Mouse (Mus musculus): ENCODE measurements at regions not wholly inside any gene's neighbourhood (a gene's known extent, or its start where the extent isn't known, plus 50 kb on each side); places are given as distances from the start of the nearest gene placed in this dataset.
A peak's percentile ranks its signal among the peaks of the same experiment; 100 is the strongest.
"Not testable (repeated sequence)": the region's sequence is repeated elsewhere in the genome, so short reads cannot be mapped to it uniquely, and the experiment has no call there.

GRCm38 (mm10) chr1:12577027-12577703 lies 1163.3 kb downstream of the A830018L16Rik start:
- peak; percentile 78 for ATAC-seq
- peaks cover 9% of the 10 kb centered on the region for H3K4me1 ChIP-seq (ENCODE audit: control insufficient read depth, insufficient read depth, low read length)
- H3K36me3 ChIP-seq (ENCODE audit: control insufficient read depth, insufficient read depth, low read length) = no peaks in the 10 kb centered on the region
- 0 out of 2 replicates have a peak overlapping the region, but pooled peaks have one; percentile 31 for H3K9ac ChIP-seq (ENCODE audit: low read depth, low read length)
- H3K27ac ChIP-seq (ENCODE audit: low read length) = peak overlapping the region; percentile 9; the same call in 1 of the 2 replicates
- no peak overlapping the region; the same call in 1 of the 2 replicates for H3K4me3 ChIP-seq (ENCODE audit: low read depth, low read length)
- H3K4me2 ChIP-seq (ENCODE audit: low read length) = peak overlapping the region; percentile 39
- H3K27me3 ChIP-seq (ENCODE audit: control insufficient read depth, insufficient read depth, low read depth, low read length) = no peaks in the 10 kb centered on the region
- no peaks in the 10 kb centered on the region for H3K9me3 ChIP-seq (replicated peaks; ENCODE audit: control insufficient read depth, low read length, poor library complexity, severe bottlenecking)
- 4% methylated on average over 12 of the region's 13 CpGs for WGBS

- Histone ChIP-seq H3K4me1 (ENCODE audit: control insufficient read depth, insufficient read depth, low read length) (peaks cover 9% of the 10 kb centered on the region), H3K9ac (ENCODE audit: low read depth, low read length) (no peak overlapping the region; the same call in 1 of the 2 replicates), H3K9me3 (replicated peaks; ENCODE audit: control insufficient read depth, low read length, poor library complexity, severe bottlenecking) (no peaks in the 10 kb centered on the region), H3K4me3 (ENCODE audit: low read depth, low read length) (no peak overlapping the region), H3K27ac (ENCODE audit: low read length) (no peak overlapping the region), H3K27me3 (ENCODE audit: control insufficient read depth, insufficient read depth, low read depth, low read length) (no peaks in the 10 kb centered on the region), H3K4me2 (ENCODE audit: low read length) (no peak overlapping the region), H3K36me3 (ENCODE audit: control insufficient read depth, insufficient read depth, low read length) (no peaks in the 10 kb centered on the region)
- peak; percentile 43; the same call in 1 of the 2 replicates for ATAC-seq
- 43% methylated on average over 1 of the region's 1 CpGs for WGBS
Observed at GRCm38 (mm10) chr1:12577978-12578377, 1164.1 kb downstream of the A830018L16Rik start.

GRCm38 (mm10) chr1:12583012-12583411 lies 1169.1 kb downstream of the A830018L16Rik start:
- no peaks in the 10 kb centered on the region for H3K9me3 ChIP-seq (replicated peaks; ENCODE audit: control insufficient read depth, low read length, poor library complexity, severe bottlenecking)
- no peak overlapping the region for H3K9ac ChIP-seq (ENCODE audit: low read depth, low read length)
- WGBS = 50% methylated on average over 3 of the region's 3 CpGs
- H3K36me3 ChIP-seq (ENCODE audit: control insufficient read depth, insufficient read depth, low read length) = no peaks in the 10 kb centered on the region
- ATAC-seq = no peak
- H3K27me3 ChIP-seq (ENCODE audit: control insufficient read depth, insufficient read depth, low read depth, low read length) = no peaks in the 10 kb centered on the region
- no peak overlapping the region for H3K4me3 ChIP-seq (ENCODE audit: low read depth, low read length)
- H3K4me1 ChIP-seq (ENCODE audit: control insufficient read depth, insufficient read depth, low read length) = no peaks in the 10 kb centered on the region; the same call in 1 of the 2 replicates
- H3K27ac ChIP-seq (ENCODE audit: low read length) = no peak overlapping the region
- H3K4me2 ChIP-seq (ENCODE audit: low read length) = no peak overlapping the region

- not testable (repeated sequence) for H3K9me3 ChIP-seq (replicated peaks; ENCODE audit: control insufficient read depth, low read length, poor library complexity, severe bottlenecking); H3K4me3 ChIP-seq (ENCODE audit: low read depth, low read length); H3K9ac ChIP-seq (ENCODE audit: low read depth, low read length); H3K27me3 ChIP-seq (ENCODE audit: control insufficient read depth, insufficient read depth, low read depth, low read length); ATAC-seq; H3K36me3 ChIP-seq (ENCODE audit: control insufficient read depth, insufficient read depth, low read length); H3K27ac ChIP-seq (ENCODE audit: low read length); H3K4me2 ChIP-seq (ENCODE audit: low read length); H3K4me1 ChIP-seq (ENCODE audit: control insufficient read depth, insufficient read depth, low read length)
- 96% methylated on average over 6 of the region's 6 CpGs for WGBS
Observed at GRCm38 (mm10) chr1:12586981-12587380, 1173.1 kb downstream of the A830018L16Rik start.

- Histone ChIP-seq H3K27ac (ENCODE audit: low read length) (no peak overlapping the region), H3K9ac (ENCODE audit: low read depth, low read length) (no peak overlapping the region), H3K27me3 (ENCODE audit: control insufficient read depth, insufficient read depth, low read depth, low read length) (no peaks in the 10 kb centered on the region), H3K36me3 (ENCODE audit: control insufficient read depth, insufficient read depth, low read length) (no peaks in the 10 kb centered on the region), H3K4me2 (ENCODE audit: low read length) (no peak overlapping the region), H3K4me3 (ENCODE audit: low read depth, low read length) (no peak overlapping the region), H3K9me3 (replicated peaks; ENCODE audit: control insufficient read depth, low read length, poor library complexity, severe bottlenecking) (no peaks in the 10 kb centered on the region), H3K4me1 (ENCODE audit: control insufficient read depth, insufficient read depth, low read length) (no peaks in the 10 kb centered on the region)
- WGBS = 91% methylated on average over 4 of the region's 4 CpGs
- no peak for ATAC-seq
Observed at GRCm38 (mm10) chr1:12612102-12612501, 1198.2 kb downstream of the A830018L16Rik start.

- no peak for ATAC-seq
- Histone ChIP-seq H3K4me3 (ENCODE audit: low read depth, low read length) (no peak overlapping the region), H3K4me2 (ENCODE audit: low read length) (no peak overlapping the region), H3K36me3 (ENCODE audit: control insufficient read depth, insufficient read depth, low read length) (no peaks in the 10 kb centered on the region), H3K27me3 (ENCODE audit: control insufficient read depth, insufficient read depth, low read depth, low read length) (no peaks in the 10 kb centered on the region), H3K4me1 (ENCODE audit: control insufficient read depth, insufficient read depth, low read length) (no peaks in the 10 kb centered on the region), H3K9me3 (replicated peaks; ENCODE audit: control insufficient read depth, low read length, poor library complexity, severe bottlenecking) (no peaks in the 10 kb centered on the region), H3K9ac (ENCODE audit: low read depth, low read length) (no peak overlapping the region), H3K27ac (ENCODE audit: low read length) (no peak overlapping the region)
- 86% methylated on average over 3 of the region's 3 CpGs for whole genome bisulfite sequencing
Observed at GRCm38 (mm10) chr1:12615303-12615702, 1201.4 kb downstream of the A830018L16Rik start.

- H3K9ac ChIP-seq (ENCODE audit: low read depth, low read length) = no peak overlapping the region
- 74% methylated on average over 10 of the region's 10 CpGs for WGBS
- no peak overlapping the region for H3K27ac ChIP-seq (ENCODE audit: low read length)
- H3K4me1 ChIP-seq (ENCODE audit: control insufficient read depth, insufficient read depth, low read length) = no peaks in the 10 kb centered on the region
- H3K9me3 ChIP-seq (replicated peaks; ENCODE audit: control insufficient read depth, low read length, poor library complexity, severe bottlenecking) = no peaks in the 10 kb centered on the region
- H3K4me3 ChIP-seq (ENCODE audit: low read depth, low read length) = no peak overlapping the region
- H3K27me3 ChIP-seq (ENCODE audit: control insufficient read depth, insufficient read depth, low read depth, low read length) = no peaks in the 10 kb centered on the region
- no peaks in the 10 kb centered on the region for H3K36me3 ChIP-seq (ENCODE audit: control insufficient read depth, insufficient read depth, low read length)
- no peak overlapping the region for H3K4me2 ChIP-seq (ENCODE audit: low read length)
- ATAC-seq = no peak
Observed at GRCm38 (mm10) chr1:12615733-12616481, 1202.0 kb downstream of the A830018L16Rik start.

- Histone ChIP-seq H3K4me2 (ENCODE audit: low read length) (no peak overlapping the region), H3K4me3 (ENCODE audit: low read depth, low read length) (no peak overlapping the region), H3K9me3 (replicated peaks; ENCODE audit: control insufficient read depth, low read length, poor library complexity, severe bottlenecking) (no peaks in the 10 kb centered on the region), H3K9ac (ENCODE audit: low read depth, low read length) (no peak overlapping the region), H3K27ac (ENCODE audit: low read length) (no peak overlapping the region), H3K27me3 (ENCODE audit: control insufficient read depth, insufficient read depth, low read depth, low read length) (no peaks in the 10 kb centered on the region), H3K4me1 (ENCODE audit: control insufficient read depth, insufficient read depth, low read length) (no peaks in the 10 kb centered on the region), H3K36me3 (ENCODE audit: control insufficient read depth, insufficient read depth, low read length) (no peaks in the 10 kb centered on the region)
- 88% methylated on average over 2 of the region's 2 CpGs for WGBS
- ATAC-seq = no peak
Observed at GRCm38 (mm10) chr1:12619981-12620380, 1206.1 kb downstream of the A830018L16Rik start.

- Histone ChIP-seq H3K9ac (ENCODE audit: low read depth, low read length) (no peak overlapping the region), H3K27me3 (ENCODE audit: control insufficient read depth, insufficient read depth, low read depth, low read length) (no peaks in the 10 kb centered on the region), H3K4me2 (ENCODE audit: low read length) (no peak overlapping the region), H3K4me3 (ENCODE audit: low read depth, low read length) (no peak overlapping the region), H3K4me1 (ENCODE audit: control insufficient read depth, insufficient read depth, low read length) (no peaks in the 10 kb centered on the region), H3K27ac (ENCODE audit: low read length) (no peak overlapping the region), H3K36me3 (ENCODE audit: control insufficient read depth, insufficient read depth, low read length) (no peaks in the 10 kb centered on the region), H3K9me3 (replicated peaks; ENCODE audit: control insufficient read depth, low read length, poor library complexity, severe bottlenecking) (no peaks in the 10 kb centered on the region)
- ATAC-seq = no peak
- WGBS = 88% methylated on average over 6 of the region's 6 CpGs
Observed at GRCm38 (mm10) chr1:12620825-12621224, 1206.9 kb downstream of the A830018L16Rik start.
